Mouse (Mus musculus): ENCODE measurements around the gene Gm49405.

- no peak for TF ChIP-seq MAFK (IDR thresholded peaks at IDR 0.05; ENCODE audit: insufficient read depth, low read depth, low read length)
- TF ChIP-seq HCFC1 (IDR thresholded peaks at IDR 0.05; ENCODE audit: borderline replicate concordance, insufficient read depth, low read length) = no peak
- no peak for TF ChIP-seq ZC3H11A (IDR thresholded peaks at IDR 0.05; ENCODE audit: borderline replicate concordance, low read depth, low read length)
- no peak for TF ChIP-seq ZNF384 (IDR thresholded peaks at IDR 0.05; ENCODE audit: low read depth, low read length)
- TF ChIP-seq CHD2 (IDR thresholded peaks at IDR 0.05; ENCODE audit: low read depth, low read length) = no peak
Observed at GRCm38 (mm10) chr19:3997231-3997630, 3.2 kb upstream of the Gm49405 start.

Measured in ES-E14 (cell line).